Mouse (Mus musculus): ENCODE results near the gene Plcb4. TPM values are rescaled to one million over a fixed set of nuclear protein-coding genes. Genes with fewer than 3 reads are reported as not detected.
"Not testable (repeated sequence)": the region's sequence is repeated elsewhere in the genome, so short reads cannot be mapped to it uniquely, and the experiment has no call there.

The Plcb4 gene
- polyA plus RNA-seq, 1 experiment from 2014 or later, result 13.8 TPM

DNA sequence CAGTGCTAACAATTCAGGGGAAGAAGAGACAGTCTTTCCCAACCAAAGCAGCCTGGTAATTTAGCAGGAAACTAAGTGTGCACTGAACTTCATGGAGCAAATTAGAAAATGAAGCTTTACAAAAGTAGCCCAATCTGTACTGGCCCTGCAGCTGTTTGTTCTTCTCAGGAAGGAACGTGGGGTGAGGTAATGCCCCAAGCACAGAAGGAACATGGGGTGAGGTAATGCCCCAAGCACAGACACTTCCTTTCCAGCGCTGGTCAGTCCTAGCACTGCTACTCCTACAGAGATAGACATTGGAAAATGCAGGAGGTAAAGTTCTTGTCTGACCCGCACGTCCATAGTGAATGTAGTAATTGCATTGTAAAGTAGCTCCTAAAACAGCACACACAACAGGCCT, 325.2 kb downstream of the Plcb4 start:
- Histone ChIP-seq H3K9me3 (ENCODE audit: low read length) (no peaks in the 10 kb centered on the region), H3K4me1 (ENCODE audit: insufficient read depth, low read depth, low read length) (no peaks in the 10 kb centered on the region), H3K9ac (replicated peaks; ENCODE audit: low read depth) (no peak overlapping the region), H3K27me3 (replicated peaks; ENCODE audit: insufficient read depth, low read length) (no peaks in the 10 kb centered on the region), H3K27ac (ENCODE audit: low read length) (no peak overlapping the region), H3K4me3 (ENCODE audit: low read depth, low read length) (no peak overlapping the region), H3K36me3 (ENCODE audit: insufficient read depth, low read length) (no peaks in the 10 kb centered on the region), H3K4me2 (replicated peaks; ENCODE audit: low read depth, low read length) (no peak overlapping the region)
- TF ChIP-seq CTCF (IDR thresholded peaks at IDR 0.05) (no peak), EP300 (IDR thresholded peaks at IDR 0.05) (no peak)
- WGBS, result 62% methylated on average over 4 of the region's 4 CpGs
- no peak for DNase-seq (ENCODE audit: low spot score)
- no peak for ATAC-seq

DNA sequence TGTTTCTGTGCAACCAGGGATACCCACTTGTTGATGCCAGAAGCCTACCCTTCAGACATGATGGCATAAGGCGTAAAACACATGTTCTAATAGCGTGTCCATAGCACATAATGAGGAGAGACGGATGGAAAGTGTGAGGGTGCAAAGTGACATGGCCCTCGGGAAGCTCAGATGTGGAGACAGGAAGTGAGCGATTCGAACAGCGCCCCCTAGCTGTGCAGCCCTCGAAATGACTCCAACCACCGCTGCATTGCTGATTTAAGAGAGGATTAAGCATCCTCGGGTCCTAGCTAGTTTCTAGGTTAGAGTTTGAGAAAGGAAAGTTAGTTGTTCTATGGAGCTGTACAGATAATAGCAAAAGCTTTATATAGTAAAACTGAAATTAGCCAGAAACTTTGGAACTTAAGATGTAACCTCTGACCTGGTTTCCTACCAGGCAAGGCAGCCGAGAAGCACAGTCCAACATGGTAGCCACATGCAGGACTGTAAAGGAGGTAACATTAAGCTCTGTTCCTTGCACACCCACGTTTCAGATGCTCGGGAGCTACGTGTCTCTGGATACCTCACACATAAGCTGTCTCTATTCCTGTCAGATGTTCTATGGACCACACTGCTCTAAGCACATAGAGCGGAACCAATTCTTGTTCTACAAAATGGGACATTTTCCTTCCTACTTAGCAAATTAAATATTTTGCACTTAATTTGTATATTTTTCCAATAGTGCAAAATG, 326.9 kb downstream of the Plcb4 start:
- WGBS, result 83% methylated on average over 15 of the region's 15 CpGs
- no peak for ATAC-seq

DNA sequence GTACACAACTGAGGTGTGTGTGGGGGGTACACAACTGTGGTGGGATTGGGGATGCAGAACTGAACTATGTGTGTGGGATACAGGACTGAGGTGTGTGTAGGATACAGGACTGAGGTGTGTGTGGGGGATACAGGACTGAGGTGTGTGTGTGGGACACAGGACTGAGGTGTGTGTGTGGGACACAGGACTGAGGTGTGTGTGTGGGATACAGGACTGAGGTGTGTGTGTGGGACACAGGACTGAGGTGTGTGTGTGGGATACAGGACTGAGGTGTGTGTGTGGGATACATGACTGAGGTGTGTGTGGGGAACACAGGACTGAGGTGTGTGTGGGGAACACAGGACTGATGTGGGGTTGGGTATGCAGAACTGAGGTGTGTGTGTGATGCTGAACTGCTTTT, 329.7 kb downstream of the Plcb4 start:
- not testable (repeated sequence) for H3K27ac ChIP-seq (ENCODE audit: low read length); H3K27me3 ChIP-seq (replicated peaks; ENCODE audit: insufficient read depth, low read length); H3K4me2 ChIP-seq (replicated peaks; ENCODE audit: low read depth, low read length); H3K36me3 ChIP-seq (ENCODE audit: insufficient read depth, low read length); DNase-seq (ENCODE audit: low spot score); ATAC-seq; H3K4me1 ChIP-seq (ENCODE audit: insufficient read depth, low read depth, low read length); H3K9ac ChIP-seq (replicated peaks; ENCODE audit: low read depth); H3K4me3 ChIP-seq (ENCODE audit: low read depth, low read length); H3K9me3 ChIP-seq (ENCODE audit: low read length)

More for the DNA sequence above, 326.9 kb downstream of the Plcb4 start:
- no peaks in the 10 kb centered on the region for H3K9me3 ChIP-seq (ENCODE audit: low read length)
- no peak for DNase-seq (ENCODE audit: low spot score)
- H3K9ac ChIP-seq (replicated peaks; ENCODE audit: low read depth), result no peak overlapping the region
- no peak for TF ChIP-seq EP300 (IDR thresholded peaks at IDR 0.05)
- peak; percentile 48 for TF ChIP-seq CTCF (IDR thresholded peaks at IDR 0.05)
- H3K4me2 ChIP-seq (replicated peaks; ENCODE audit: low read depth, low read length), result no peak overlapping the region
- H3K4me1 ChIP-seq (ENCODE audit: insufficient read depth, low read depth, low read length), result no peaks in the 10 kb centered on the region
- H3K27ac ChIP-seq (ENCODE audit: low read length), result no peak overlapping the region
- no peak overlapping the region for H3K4me3 ChIP-seq (ENCODE audit: low read depth, low read length)
- H3K27me3 ChIP-seq (replicated peaks; ENCODE audit: insufficient read depth, low read length), result no peaks in the 10 kb centered on the region
- no peaks in the 10 kb centered on the region for H3K36me3 ChIP-seq (ENCODE audit: insufficient read depth, low read length)

DNA sequence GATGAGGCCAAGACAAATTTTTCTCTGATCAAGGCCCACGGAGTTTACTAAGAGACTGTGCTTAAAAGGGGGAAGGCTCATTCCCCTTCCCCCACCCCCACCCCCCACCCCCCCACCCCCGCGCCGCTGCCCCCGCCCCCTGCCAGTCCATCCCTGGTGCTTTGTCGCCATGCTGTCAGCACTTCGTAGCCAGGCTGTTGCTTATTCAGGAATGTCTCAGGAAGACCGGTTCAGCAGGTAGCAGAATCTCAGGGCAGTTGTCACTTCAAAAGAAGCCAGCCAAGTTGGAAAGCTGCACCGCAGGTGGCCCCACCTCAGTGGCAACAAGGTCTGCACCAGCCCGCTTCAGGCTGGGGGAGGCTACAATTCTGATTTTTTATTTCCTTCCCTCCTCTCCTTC, 331.9 kb downstream of the Plcb4 start:
- H3K9me3 ChIP-seq (ENCODE audit: low read length); H3K27ac ChIP-seq (ENCODE audit: low read length); H3K9ac ChIP-seq (replicated peaks; ENCODE audit: low read depth); H3K27me3 ChIP-seq (replicated peaks; ENCODE audit: insufficient read depth, low read length); H3K4me1 ChIP-seq (ENCODE audit: insufficient read depth, low read depth, low read length); H3K4me2 ChIP-seq (replicated peaks; ENCODE audit: low read depth, low read length); ATAC-seq; DNase-seq (ENCODE audit: low spot score); H3K36me3 ChIP-seq (ENCODE audit: insufficient read depth, low read length); H3K4me3 ChIP-seq (ENCODE audit: low read depth, low read length): not testable (repeated sequence)
- 58% methylated on average over 10 of the region's 10 CpGs for WGBS

DNA sequence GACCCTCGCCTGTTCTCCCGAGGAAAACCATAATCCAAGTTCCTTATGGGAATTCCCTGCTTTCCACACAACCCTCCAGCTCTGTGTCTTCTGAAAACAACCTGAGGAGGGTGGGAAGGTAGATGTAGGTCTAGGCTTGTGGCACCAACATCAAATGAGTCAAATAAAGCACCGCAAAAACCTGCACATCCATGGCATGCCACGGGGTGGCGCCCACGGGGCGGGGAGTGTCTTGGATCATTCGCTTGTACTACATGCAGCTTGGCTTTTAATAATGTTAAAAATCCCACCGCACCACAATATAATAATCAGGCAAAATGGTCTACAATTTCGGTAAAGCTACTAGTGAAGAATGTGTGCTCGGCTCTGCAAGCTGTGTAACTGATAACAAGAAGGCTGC, 334.5 kb downstream of the Plcb4 start:
- 85% methylated on average over 11 of the region's 11 CpGs for WGBS
- no peak for DNase-seq (ENCODE audit: low spot score)
- no peaks in the 10 kb centered on the region for H3K4me1 ChIP-seq (ENCODE audit: insufficient read depth, low read depth, low read length)

DNA sequence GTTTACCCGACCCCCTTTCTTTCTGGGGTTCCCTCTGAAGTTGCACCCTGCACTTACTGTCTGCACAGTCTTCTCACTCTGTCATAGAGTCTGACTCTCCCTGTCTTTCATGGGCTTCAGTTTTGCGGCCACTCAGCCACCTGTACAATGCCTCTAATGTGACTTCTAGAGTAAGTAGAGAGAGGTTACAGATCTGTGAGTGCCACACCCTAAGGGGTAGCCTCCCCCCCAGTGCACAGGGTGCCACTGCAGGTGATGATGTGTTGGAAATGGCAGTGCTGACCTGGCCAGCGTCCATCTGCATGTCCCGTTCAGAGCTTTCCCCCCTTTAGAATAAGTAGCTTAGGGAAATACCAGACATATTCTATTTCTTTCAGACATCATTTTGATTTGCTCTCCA, 336.4 kb downstream of the Plcb4 start:
- Histone ChIP-seq H3K4me3 (ENCODE audit: low read depth, low read length) (no peak overlapping the region), H3K9ac (replicated peaks; ENCODE audit: low read depth) (no peak overlapping the region), H3K27ac (ENCODE audit: low read length) (no peak overlapping the region), H3K4me1 (ENCODE audit: insufficient read depth, low read depth, low read length) (no peaks in the 10 kb centered on the region), H3K27me3 (replicated peaks; ENCODE audit: insufficient read depth, low read length) (no peaks in the 10 kb centered on the region), H3K36me3 (ENCODE audit: insufficient read depth, low read length) (no peaks in the 10 kb centered on the region; the same call in 1 of the 2 replicates), H3K4me2 (replicated peaks; ENCODE audit: low read depth, low read length) (no peak overlapping the region), H3K9me3 (ENCODE audit: low read length) (no peaks in the 10 kb centered on the region)
- no peak for DNase-seq (ENCODE audit: low spot score)
- ATAC-seq, result no peak
- 87% methylated on average over 4 of the region's 4 CpGs for WGBS
- no peak for TF ChIP-seq EP300 (IDR thresholded peaks at IDR 0.05)
- no peak for TF ChIP-seq CTCF (IDR thresholded peaks at IDR 0.05)

More for the DNA sequence above, 334.5 kb downstream of the Plcb4 start:
- no peaks in the 10 kb centered on the region for H3K9me3 ChIP-seq (ENCODE audit: low read length)
- H3K27me3 ChIP-seq (replicated peaks; ENCODE audit: insufficient read depth, low read length), result no peaks in the 10 kb centered on the region
- no peak overlapping the region for H3K9ac ChIP-seq (replicated peaks; ENCODE audit: low read depth)
- H3K4me3 ChIP-seq (ENCODE audit: low read depth, low read length), result no peak overlapping the region
- TF ChIP-seq EP300 (IDR thresholded peaks at IDR 0.05) (no peak), CTCF (IDR thresholded peaks at IDR 0.05) (peak; percentile 35)
- no peak for ATAC-seq
- H3K36me3 ChIP-seq (ENCODE audit: insufficient read depth, low read length), result no peaks in the 10 kb centered on the region; the same call in 1 of the 2 replicates
- H3K4me2 ChIP-seq (replicated peaks; ENCODE audit: low read depth, low read length), result no peak overlapping the region
- H3K27ac ChIP-seq (ENCODE audit: low read length), result no peak overlapping the region

DNA sequence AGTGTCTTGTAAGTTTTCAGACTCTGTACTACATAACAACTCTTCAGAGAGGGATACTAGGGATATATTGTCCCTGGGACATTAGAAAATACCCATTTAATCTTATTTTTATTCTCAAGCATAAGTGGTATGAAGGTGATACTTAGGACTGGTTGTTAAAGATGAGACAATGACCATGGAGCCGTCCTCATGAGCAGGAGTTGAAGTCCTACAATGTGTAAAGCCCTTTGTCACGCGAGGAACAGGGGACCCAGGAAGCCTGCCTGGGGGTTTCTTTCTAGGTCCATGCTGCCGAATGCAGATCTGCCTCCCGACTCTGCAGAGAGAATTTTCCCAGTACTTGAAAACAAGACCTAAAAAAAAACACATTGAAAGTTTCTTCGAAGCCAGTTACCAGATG, 338.1 kb downstream of the Plcb4 start:
- Histone ChIP-seq H3K4me1 (ENCODE audit: insufficient read depth, low read depth, low read length) (no peaks in the 10 kb centered on the region), H3K9me3 (ENCODE audit: low read length) (no peaks in the 10 kb centered on the region), H3K4me3 (ENCODE audit: low read depth, low read length) (no peak overlapping the region), H3K9ac (replicated peaks; ENCODE audit: low read depth) (no peak overlapping the region), H3K27ac (ENCODE audit: low read length) (no peak overlapping the region), H3K4me2 (replicated peaks; ENCODE audit: low read depth, low read length) (no peak overlapping the region), H3K36me3 (ENCODE audit: insufficient read depth, low read length) (no peaks in the 10 kb centered on the region; the same call in 1 of the 2 replicates), H3K27me3 (replicated peaks; ENCODE audit: insufficient read depth, low read length) (no peaks in the 10 kb centered on the region)
- ATAC-seq (no peak), DNase-seq (ENCODE audit: low spot score) (no peak)
- WGBS, result 86% methylated on average over 6 of the region's 6 CpGs
- TF ChIP-seq CTCF (IDR thresholded peaks at IDR 0.05) (no peak), EP300 (IDR thresholded peaks at IDR 0.05) (no peak)

Measured in lung, postnatal 0 days (tissue).